ENCODE assay signal across 16 mouse cellular contexts in the genomic region with DNA sequence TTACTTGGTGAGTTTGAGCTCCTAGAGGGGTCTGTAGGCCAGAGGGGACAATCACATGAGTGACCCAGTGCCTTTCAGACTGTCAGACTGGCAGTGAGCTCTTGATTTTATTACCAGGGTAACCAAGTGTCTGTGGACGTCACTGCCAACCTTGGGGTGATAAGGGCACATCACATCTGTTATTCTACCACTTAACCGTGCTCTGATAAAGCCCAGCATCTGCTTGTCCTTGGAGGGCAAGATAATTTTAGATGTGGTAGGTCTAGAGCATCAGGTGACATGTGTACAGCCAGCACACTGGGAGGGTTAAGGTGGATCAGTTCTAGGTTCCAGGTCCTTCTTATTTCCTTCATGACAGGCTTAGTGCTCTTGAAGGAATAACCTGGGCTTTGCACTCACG.
DNase-seq lines count a peak whose midpoint lies in the region; ATAC-seq lines count a peak whose summit lies in the region.
"Had no signal": no experiment of that assay in that cellular context is flagged by ENCODE, and none has a peak within 500 bp of the region (broad histone marks: within the 10 kb centered on the region; RNA-seq: fewer than 3 reads in every experiment).

No protein-coding gene starts in this region.

- peak; percentile 50; the same call in 1 of the 2 replicates for ATAC-seq in heart, embryonic 15.5 days (replicated peaks; ENCODE audit: insufficient number of reproducible peaks, insufficient read depth, low FRiP score, low read depth)
- ATAC-seq in liver, embryonic 15.5 days (ENCODE audit: insufficient read depth) = peak; percentile 91
- ATAC-seq in frontal cortex, adult (ENCODE audit: low TSS enrichment) = no peak
- ATAC-seq: hindbrain, embryonic 16.5 days had no signal

- DNase-seq in heart, adult 18-20 months = peak; percentile 47 to 61
- DNase-seq in heart, postnatal 36 days = no peak
- DNase-seq in adrenal gland, postnatal 10 days = peak; percentile 36
- DNase-seq in layer of hippocampus, postnatal 10 days (ENCODE audit: low spot score in 2 of 2) = no peak
- no peak for DNase-seq in right cerebral cortex, postnatal 14 days
- DNase-seq: B cell, adult 2 months; cerebellum, adult 18-20 months; kidney, adult 9 months; kidney, postnatal 4 days had no signal

- WGBS in heart, embryonic 15.5 days = 39% methylated on average over 3 of the region's 3 CpGs
- 24% methylated on average over 3 of the region's 3 CpGs for WGBS in liver, embryonic 15.5 days (ENCODE audit: insufficient replicate concordance)

- no peak overlapping the region for H3K9ac ChIP-seq in heart, embryonic 15.5 days
- H3K9ac ChIP-seq in liver, embryonic 15.5 days = no peak overlapping the region
- H3K9ac ChIP-seq: forebrain, embryonic 12.5 days; neural tube, embryonic 12.5 days had no signal

- H3K27me3 ChIP-seq in heart, embryonic 15.5 days = no peaks in the 10 kb centered on the region
- no peaks in the 10 kb centered on the region for H3K27me3 ChIP-seq in liver, embryonic 15.5 days
- H3K27me3 ChIP-seq: forebrain, embryonic 12.5 days; neural tube, embryonic 12.5 days had no signal

- peak overlapping the region; percentile 17 for H3K27ac ChIP-seq in heart, embryonic 15.5 days
- no peak overlapping the region for H3K27ac ChIP-seq in liver, embryonic 15.5 days (replicated peaks)
- H3K27ac ChIP-seq: forebrain, embryonic 12.5 days; macrophage; neural tube, embryonic 12.5 days had no signal

- H3K9me3 ChIP-seq in heart, embryonic 15.5 days (replicated peaks) = no peaks in the 10 kb centered on the region
- no peaks in the 10 kb centered on the region for H3K9me3 ChIP-seq in liver, embryonic 15.5 days (replicated peaks)
- H3K9me3 ChIP-seq: forebrain, embryonic 12.5 days; neural tube, embryonic 12.5 days had no signal

- no peak overlapping the region for H3K4me3 ChIP-seq in heart, embryonic 15.5 days
- no peak overlapping the region for H3K4me3 ChIP-seq in liver, embryonic 15.5 days (replicated peaks)
- H3K4me3 ChIP-seq: forebrain, embryonic 12.5 days; neural tube, embryonic 12.5 days had no signal

- no peaks in the 10 kb centered on the region for H3K36me3 ChIP-seq in heart, embryonic 15.5 days
- no peaks in the 10 kb centered on the region for H3K36me3 ChIP-seq in liver, embryonic 15.5 days (replicated peaks)
- H3K36me3 ChIP-seq: forebrain, embryonic 12.5 days; neural tube, embryonic 12.5 days had no signal

- peaks cover 17% of the 10 kb centered on the region for H3K4me1 ChIP-seq in heart, embryonic 15.5 days (replicated peaks)
- H3K4me1 ChIP-seq in liver, embryonic 15.5 days (replicated peaks) = peaks cover 15% of the 10 kb centered on the region

- intact Hi-C loops in heart, postnatal 36 days (cut with DNase I) = no loop called here

- no peak overlapping the region for H3K4me2 ChIP-seq in heart, embryonic 15.5 days
- no peak overlapping the region for H3K4me2 ChIP-seq in liver, embryonic 15.5 days
- H3K4me2 ChIP-seq: forebrain, embryonic 12.5 days; neural tube, embryonic 12.5 days had no signal

Comparison
In these comparisons a context has a peak if more than half of its experiments do, and no peak if none do; other contexts are left out.
1. DNase-seq: peak in heart, adult 18-20 months (2 of 2) and adrenal gland, postnatal 10 days (single experiment); none in heart, postnatal 36 days (0 of 2), layer of hippocampus, postnatal 10 days (0 of 2) and right cerebral cortex, postnatal 14 days (single experiment).